Mouse (Mus musculus) urinary bladder, postnatal 14 days (tissue): ENCODE data around the gene Ogdh.
"Not testable (repeated sequence)": the region's sequence is repeated elsewhere in the genome, so short reads cannot be mapped to it uniquely, and the experiment has no call there.

Experiments used
- DNase-seq: peaks from one replicate; pipeline ENCODE4 v3.0.0; 2021; ENCODE audit warnings: low spot score

The Ogdh gene

DNA sequence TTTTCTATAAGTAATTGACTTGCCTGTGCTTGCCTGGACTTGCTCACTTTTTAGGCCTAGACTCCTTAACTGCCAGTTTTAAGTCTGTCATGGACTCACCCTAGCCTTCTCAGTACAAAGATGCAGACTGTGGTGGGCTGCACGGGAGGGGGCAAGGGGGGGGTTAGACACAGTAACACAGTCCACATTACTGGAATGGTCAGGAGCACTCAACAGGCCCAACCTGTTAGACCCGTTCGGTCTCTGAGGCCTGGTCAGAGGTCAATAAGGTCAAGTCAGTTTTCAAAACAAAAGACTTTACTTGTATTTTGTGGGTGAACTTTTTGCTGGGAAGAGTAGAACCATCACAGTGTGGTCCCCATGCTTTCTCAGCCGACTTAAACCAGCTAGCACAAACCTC lies 75.7 kb downstream of the Ogdh start:
- no peak for DNase-seq

DNA sequence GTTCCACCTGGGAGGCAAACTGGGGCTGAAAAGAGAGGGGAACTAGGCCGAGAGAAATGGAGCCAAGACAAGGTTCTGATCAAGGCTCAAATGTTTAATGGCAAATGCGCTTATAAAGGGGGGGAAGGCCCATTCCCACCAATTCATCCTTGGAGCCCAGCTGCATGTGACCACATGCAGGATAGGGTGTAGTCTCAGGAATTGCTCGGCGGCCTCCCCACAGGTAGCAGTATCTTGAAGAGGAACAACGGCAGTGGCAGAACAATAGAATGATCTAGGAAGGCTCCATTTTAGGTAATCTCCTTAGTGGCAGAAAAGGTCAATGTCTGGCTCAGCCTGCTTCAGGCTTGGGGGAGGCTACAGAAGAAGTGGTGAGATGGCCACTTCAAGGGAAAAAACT lies 76.6 kb downstream of the Ogdh start:
- not testable (repeated sequence) for DNase-seq

DNA sequence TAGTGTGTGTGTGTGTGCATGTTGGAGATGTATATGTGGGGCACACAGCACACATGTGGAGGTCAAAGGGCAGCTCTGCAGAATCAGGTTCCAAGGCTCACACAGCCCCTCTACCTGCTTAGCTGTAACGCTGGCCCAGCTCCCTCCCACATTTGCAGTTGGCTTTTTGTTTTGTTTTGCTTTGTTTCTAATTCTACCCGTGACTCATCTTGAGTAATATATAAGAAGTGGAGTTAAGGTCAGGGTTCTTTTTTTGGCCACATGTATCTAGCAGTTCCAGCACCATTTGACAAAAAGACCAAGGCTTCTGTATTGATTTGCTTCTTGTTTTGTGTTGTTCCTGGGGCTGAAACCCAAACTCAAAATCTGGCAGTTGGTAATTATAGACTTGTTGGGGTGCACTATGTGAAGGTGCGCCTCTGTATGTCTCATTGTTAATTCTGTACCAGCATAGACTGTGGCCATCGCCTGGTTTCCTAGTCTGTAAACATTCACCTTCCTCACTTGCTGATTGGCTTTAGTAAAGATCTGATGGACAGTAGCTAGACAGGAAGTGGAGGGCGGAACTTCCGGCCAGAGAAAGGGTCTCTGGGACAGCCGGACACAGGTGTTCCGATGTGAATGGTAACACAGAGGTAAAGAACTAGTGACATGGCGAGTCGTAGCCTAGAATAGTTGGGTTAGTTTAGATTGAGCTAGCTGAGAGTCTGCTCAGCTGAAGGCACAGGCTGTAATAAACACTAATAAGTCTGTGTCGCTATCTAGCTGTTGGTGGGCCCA lies 80.1 kb downstream of the Ogdh start:
- no peak for DNase-seq

DNA sequence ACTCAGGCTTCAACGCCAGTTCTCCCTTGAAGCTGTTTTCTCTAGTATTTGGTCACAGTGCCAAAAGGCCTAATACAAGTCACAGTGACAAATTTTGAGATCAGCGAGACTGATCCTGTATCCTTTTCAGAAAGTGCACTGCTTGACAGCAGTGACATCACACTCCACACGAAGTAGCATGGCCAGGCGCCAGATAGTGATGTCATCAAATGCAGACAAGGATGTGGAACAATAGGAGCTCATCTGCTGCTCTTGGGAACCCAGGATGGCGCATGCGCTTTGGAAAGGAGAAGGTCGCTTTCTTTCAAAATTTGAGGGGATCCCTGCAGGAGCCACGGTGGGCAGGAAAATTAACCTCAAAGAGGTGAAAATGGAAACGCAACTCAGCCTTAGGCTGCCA lies 81.4 kb downstream of the Ogdh start:
- no peak for DNase-seq

DNA sequence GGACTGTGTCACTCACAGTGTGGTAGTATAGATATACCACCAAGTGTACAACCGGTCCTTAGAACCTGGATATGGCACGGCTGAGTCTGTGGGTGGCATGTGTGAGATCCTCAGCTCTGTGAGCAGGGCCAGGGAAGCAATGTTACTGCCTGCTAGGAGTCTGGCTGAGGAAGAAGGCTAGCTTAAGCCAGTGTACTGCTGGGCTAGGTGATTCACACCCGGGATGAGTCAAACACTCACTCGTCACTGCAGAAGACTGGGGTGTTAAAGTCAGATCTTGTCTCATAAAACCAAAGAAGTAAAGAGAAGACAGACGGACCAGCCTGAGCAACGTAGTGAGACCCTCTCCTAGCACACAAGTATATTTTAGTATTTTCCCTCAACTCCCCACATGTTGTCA lies 89.5 kb downstream of the Ogdh start:
- no peak for DNase-seq

DNA sequence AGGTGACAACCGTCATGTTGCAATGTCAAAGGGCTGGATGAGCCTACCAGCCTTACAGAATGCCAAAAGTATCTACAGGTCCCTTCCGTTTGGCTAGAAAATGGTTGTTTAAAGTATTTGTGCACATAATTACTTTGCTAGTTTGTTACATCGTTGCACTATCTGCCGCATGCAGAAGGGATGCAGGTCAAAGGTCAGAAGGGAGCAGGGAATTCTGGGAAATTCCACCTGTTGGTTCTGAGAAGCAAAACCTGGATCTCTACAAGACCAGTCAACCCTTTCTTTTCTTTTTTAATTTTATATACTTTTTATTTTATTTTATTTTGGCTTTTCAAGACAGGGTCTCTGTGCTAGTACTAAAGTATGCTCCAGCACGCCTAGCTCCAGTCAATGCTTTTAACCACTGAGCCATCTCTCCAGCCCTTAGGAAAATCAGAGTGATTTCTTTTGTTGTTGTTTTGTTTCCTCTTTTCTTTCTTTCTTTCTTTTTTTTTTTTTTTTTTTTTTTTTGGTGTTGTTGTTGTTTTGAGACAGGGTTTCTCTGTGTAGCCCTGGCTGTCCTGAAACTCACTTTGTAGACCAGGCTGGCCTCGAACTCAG lies 96.8 kb downstream of the Ogdh start:
- DNase-seq: no peak

DNA sequence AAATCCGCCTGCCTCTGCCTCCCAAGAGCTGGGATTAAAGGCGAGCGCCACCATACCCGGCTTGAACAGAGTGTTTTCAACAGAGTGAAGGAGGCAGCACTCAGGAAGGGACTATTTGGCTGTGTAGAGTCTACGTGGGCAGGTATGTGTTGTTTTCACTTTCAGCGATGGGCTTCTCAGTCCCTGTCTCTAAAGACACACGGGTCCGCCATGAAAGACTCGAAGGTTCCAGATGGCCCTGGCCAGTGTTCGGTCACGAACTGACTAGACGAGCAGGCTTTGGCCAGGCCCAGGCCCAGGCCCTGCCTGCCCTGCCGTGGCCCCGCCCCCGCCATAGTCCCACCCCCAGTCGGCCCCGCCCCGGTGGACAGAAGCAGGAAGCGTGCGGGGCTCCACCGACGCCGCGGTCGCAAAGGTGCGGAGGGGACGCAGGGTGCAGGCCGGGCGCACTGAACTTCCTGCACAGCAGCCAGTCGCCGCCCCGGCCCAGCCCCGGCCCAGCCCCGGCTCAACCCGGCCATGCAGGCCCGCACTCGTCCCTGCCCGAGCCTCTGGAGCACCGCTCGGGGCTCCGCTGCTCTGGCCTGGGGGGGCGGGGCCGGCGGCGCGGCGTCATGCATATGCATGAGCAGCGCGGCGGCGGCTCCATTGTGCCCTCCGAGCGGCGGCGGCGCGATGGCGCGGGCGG lies 97.4 kb downstream of the Ogdh start, which contains the start of gene Zmiz2:
Gene Zmiz2, plus strand, starts transcription at position 349 of the 688 bp plus-strand sequence.
- DNase-seq: peak; percentile 97

DNA sequence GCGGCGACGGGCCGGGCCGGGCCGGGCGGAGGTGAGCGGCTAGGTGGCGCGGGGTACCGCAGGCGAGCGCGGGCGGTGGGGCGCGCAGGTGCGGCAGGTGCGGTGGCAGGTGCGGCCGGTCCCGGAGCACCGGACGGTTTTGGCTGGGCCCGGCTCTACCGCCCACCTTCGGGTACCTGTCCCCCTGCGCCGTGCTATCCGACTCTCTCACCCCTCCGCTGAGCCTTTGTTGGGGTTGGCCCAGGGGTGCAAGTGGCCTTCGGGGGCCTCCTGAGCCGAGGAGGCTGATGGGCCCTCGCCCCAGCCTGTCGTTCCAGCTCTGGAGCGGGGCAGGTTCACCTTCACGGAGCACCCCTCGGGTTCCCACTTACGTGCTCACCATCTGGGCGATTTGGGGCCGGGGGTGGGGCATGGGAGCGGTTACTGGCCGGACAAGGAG lies 98.1 kb downstream of the Ogdh start:
- DNase-seq: no peak

DNA sequence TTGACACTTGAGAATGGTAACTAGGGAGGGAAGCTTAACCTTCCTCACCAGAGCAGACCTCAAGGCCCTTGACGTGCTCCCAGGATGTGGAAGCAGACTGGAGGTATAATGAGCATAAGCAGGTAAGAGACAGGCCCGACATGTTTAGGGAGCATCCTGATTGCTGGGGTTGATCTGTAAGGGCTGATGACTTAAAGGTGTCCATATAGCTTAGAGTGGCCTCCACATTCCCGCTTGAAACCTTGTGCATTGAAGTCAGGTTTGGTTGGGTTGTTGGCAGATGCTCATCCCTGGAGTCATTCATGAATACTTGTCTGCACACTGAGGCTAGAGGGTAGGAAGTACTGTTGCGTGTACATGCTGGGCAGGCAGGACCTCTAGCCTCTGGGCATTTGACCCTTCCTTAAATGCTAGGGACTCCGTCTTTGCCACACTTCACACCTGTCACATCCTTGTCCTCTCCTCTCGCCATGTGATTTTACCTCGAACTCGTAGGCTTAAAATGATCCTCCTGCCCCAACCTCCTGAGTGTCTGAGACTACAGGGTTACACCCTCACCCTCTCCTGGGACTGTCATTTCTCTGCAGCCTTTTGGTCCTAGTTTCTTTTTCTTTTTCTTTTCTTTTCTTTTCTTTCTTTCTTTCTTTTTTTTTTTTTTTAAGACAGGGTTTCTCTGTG lies 99.1 kb downstream of the Ogdh start:
- no peak for DNase-seq

DNA sequence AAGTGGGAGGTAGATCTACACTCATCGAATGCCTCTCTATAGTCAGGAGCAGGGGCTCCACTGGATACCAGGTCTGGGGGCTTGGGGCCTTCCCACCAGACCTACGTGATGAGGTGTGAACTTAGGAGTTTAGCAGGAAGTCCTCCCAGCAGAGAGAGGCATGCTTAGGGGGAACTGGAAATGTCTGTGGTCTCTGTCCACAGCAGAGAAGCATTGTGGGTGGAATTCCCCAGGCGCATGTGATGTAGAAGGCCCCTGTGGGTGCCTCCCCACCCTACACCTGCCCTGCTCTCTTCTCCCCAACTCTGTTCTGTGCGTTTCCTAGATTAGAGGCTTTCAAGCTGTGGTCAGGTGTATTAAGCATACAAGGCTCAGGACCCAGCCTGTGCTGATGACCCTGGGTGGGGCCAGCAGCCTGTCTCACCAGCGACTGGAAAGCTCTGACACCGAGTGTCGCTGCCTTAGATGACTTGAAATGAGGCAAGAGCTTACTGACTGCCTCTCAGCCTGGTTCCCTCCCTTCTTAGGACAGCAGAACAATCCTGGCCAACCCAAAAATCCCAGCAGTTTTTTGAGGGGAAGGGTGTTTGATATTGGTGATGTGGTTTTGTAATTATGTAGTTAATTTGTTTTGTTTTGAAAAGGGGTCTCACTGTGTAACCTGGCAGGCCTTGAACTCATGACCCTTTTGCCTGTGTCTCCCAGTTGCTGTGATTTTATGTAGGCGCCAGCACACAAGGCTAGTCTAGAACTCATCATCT lies 100.3 kb downstream of the Ogdh start:
- no peak for DNase-seq

DNA sequence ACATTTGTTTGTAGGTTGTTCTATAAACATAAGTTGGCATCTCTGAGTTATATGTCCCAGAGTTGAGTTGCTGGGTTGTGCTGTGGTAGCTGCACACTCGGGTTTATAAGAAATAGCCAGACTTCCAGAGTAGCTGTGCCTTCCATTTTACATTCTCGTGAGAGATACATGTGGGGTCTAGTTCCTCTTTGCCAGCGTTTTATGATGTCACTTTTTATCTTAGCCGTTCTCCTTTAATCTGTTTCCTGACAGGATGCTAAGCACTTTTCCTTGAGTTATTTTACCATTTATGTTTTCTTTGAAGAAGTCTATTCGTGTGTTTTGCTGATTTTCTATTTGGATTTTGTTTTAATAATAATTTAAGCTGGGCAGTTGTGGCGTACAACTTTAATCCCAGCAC lies 101.4 kb downstream of the Ogdh start:
- DNase-seq: no peak

DNA sequence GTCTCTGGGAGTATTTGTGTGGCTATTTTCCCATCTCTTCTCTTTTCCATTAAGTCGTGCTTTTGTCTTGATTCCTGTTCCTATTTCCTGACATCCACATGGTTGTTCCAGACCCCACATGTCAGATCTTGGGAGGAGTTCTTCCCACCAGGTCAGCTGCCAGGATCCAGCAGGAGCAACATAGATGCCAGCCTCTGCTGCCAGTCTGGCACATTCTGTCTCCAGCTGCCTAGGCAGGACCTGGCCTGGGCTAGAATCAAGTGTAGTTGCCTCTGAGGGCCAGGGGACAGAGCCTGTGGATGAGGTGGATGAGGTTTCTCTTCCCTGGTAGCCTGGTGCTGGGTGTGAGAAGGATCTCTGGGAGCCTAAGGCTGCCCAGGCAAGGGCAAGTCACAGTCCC lies 102.4 kb downstream of the Ogdh start:
- no peak for DNase-seq

DNA sequence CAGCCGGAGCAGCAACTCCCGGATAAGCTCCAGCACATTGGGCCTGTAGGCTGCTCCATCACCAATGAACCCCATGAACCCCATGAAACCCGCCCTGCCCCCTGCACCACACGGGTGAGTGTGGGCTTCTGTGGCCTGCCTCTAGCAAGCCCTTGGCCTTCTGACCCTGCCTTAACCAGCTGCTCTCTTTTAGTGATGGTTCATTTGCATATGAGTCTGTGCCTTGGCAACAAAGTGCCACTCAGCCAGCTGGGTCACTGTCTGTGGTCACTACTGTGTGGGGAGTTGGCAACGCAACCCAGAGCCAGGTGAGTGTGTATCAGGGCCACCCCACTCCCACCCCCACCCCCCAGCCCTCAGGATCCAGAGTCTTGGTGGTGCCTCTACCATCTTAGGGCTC lies 104.1 kb downstream of the Ogdh start:
- DNase-seq: no peak

DNA sequence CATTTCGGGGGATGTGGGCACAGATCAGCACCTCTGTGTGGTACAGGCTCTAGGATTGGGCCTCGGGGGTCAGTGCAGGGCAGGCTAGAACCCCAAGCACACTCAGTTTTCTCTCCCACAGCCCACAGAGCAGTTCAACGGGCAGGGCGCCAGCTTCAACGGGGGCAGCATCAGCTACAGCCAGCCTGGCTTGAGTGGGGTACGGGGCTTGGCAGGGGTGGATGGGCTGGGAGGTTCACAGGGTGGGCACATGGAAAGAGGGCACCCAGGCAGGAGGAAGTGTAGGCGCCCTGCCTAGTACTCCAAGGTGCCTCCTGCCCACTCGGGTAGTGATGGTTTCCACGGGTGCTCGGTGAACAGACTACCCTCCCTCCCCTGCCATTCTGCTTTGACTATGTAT lies 106.7 kb downstream of the Ogdh start:
- DNase-seq: no peak

DNA sequence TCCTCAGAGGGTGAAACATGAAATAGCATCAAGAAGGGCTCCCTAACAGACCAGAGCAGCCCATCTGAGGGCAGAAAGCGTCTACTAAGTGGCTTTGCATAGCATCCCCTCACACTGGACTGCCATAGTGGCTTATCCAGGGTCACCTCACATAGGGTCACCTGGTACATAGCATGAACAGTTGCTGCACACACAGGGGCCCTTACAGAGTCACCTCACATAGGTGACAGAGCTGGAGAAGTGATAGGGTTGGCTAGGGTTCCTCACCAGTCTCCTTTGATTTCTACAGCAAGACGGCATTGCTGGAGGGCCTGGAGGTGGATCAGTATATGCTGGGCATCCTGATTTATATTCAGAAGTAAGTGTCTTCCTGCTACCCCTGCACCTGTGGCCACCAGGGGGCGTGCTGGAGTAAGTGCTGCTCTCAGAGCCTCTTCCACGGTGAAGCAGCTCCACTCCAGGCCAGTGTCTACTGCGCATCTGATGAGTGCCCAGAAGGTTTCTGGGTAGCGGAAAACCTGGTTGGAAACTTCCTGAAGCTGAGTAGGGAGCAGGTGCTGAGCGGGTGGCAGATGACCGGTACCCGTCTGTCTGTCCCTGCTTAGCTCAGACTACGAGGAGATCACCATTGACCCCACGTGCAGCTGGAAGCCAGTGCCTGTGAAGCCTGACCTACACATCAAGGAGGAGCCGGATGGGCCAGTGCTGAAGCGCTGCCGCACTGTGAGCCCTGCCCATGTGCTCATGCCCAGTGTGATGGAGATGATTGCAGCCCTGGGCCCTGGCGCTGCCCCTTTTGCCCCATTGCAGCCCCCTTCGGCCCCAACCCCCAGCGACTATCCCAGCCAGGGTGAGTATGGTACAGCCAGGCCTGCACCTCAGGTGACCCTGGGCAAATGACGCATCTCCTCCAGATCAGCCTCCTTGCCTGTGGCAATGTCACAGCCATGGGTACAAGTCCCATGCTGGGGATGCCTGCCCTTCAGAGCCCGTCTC lies 111.4 kb downstream of the Ogdh start:
- DNase-seq: peak; percentile 78

DNA sequence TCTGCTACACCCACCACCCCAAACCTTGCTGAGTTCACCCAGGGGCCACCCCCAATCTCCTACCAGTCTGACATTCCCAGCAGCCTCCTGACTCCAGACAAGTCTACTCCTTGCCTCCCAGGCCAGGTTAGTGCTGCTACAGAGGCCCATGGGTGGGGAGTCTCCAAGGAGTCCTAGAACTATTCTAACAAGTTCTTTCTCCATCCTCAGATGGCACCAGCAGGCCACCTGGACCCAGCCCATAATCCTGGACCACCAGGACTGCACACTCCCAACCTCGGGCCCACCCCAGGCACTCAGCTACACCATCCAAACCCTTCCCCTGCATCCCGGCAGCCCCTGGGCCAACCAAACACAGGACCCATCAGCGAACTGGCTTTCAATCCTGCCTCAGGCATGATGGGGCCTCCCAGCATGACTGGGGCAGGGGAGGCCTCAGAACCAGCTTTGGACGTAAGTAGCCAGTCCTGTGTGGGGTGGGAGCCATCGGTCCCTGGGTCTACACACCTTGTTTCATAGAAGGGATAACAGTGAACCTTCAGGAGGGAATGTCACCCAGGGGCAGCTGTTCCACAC lies 112.5 kb downstream of the Ogdh start:
- no peak for DNase-seq

DNA sequence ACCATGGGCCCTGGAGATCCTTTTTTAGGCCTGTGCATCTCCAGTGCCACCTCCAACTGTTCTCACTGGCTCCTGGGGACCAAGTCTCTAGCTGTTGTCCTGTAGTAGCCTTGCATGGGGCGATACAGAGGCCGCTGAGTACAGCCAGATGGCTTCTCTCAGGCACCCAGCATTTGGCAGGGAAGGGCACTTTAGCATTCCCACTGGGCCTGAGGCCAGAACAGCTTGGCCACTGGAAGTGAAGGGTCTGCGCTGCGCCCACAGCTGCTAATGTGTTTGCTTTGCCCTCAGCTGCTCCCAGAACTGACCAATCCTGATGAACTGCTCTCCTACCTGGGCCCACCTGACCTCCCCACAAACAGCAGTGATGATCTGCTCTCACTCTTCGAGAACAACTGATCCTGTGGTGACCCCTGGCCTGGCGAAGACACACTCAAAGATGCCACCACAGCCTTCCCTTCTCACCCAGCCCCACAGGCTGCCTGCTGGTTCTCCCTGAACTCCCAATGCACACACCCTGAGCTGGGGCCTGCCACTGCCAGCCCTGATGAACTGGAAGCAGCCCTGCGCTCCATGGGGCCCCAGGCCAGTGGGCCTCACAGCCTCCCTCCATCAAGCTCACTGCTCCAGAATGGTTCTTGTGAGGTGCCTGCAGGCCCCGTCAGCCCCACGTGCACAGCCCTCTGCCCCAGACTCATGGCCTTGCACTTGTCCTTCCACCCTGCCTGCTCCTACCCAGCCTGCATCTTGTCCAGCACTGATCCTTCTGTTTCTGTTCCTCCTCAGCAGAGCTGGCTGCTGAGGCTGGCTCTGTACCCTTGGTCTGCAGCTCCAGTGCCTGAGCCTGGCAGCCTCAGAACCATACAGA lies 113.5 kb downstream of the Ogdh start:
- DNase-seq: no peak

DNA sequence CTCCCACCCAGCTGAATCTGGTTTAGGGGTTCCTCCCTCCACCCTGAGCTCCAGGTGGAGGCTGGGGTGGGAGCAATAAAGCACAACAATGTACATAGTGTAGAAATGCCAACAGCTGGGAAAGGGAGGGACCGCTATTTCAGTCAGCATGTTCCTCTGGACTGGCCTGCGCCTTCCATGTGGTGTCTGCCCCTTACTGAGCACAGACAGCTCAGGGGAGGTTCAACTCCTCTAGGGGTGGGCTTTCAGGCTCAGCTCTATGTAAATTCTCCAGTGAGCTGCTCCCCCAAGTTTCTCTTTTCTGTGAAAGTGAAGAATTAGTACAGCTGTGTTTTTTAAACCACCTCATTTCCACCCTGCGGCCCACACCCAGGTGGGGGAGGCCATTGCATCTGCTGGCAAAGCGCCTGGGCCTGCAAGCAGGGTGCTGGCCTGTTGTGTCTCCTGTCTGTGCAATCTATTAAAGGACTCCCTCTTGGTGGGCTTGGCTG lies 114.2 kb downstream of the Ogdh start:
- peak; percentile 42 for DNase-seq
